Mouse (Mus musculus): ENCODE results near the gene Cdipt. TPM values are rescaled to one million over a fixed set of nuclear protein-coding genes. Genes with fewer than 3 reads are reported as not detected.

Cdipt gene
- polyA plus RNA-seq, 1 experiment, result 154 TPM

DNA sequence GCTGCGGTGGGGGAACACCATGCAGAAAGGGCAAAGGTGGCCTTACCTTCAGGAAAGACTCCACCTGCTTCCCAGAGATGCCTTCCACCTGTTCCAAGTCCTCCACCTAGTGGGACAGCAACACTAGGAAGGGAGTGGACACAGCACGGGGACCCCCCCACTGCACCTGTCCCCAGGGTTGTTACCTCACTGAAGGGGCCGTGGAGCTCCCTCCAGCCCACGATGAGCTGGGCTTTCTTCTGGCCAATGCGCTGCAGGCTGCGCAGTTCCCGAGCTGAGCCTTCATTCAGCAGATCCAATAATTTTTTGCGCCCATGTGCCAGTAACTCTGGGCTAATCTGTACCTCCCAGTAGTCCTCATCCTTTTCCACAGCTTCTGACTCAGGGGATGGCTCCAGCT is 52.2 kb downstream of the Cdipt start:
- peak in 1 of 2 experiments; percentile 22 for DNase-seq (ENCODE audit: low read depth in 1 of 2, low spot score in 2 of 2)
- TF ChIP-seq CTCF (IDR thresholded peaks at IDR 0.05; ENCODE audit: extremely low read depth, insufficient read depth, insufficient read length, insufficient replicate concordance) (no peak), POLR2A (IDR thresholded peaks at IDR 0.05; ENCODE audit: low read depth, low read length) (no peak)
- Histone ChIP-seq H3K4me3 (ENCODE audit: extremely low read depth, insufficient read depth, insufficient read length) (peak overlapping the region; percentile 52), H3K27ac (ENCODE audit: insufficient read depth, low read length) (peak overlapping the region; percentile 91), H3K4me1 (ENCODE audit: control insufficient read depth, insufficient read depth, insufficient read length) (peaks cover 24% of the 10 kb centered on the region), H3K27me3 (ENCODE audit: control insufficient read depth, insufficient read depth, low read length) (no peaks in the 10 kb centered on the region), H3K36me3 (ENCODE audit: control insufficient read depth, insufficient read depth, low read length) (peaks cover 11% of the 10 kb centered on the region)
- 49% methylated on average over 8 of the region's 8 CpGs for WGBS

Other genes with a start within 250 kb of the Cdipt start
- 97.0 and 108 TPM in 2 replicates for gene Mapk3, start 216.3 kb upstream of the Cdipt start, polyA plus RNA-seq (2012; rRNA removed)
- gene Gdpd3, start 209.6 kb upstream of the Cdipt start, polyA plus RNA-seq (2012; rRNA removed), result 7.7 and 62.7 TPM in 2 replicates
- 393 and 605 TPM in 2 replicates for gene Ypel3, start 199.0 kb upstream of the Cdipt start, polyA plus RNA-seq (2012; rRNA removed)
- gene Tbx6, start 194.4 kb upstream of the Cdipt start, polyA plus RNA-seq (2012; rRNA removed), result 16.6 and 17.9 TPM in 2 replicates
- 175 and 184 TPM in 2 replicates for gene Ppp4c, start 183.4 kb upstream of the Cdipt start, polyA plus RNA-seq (2012; rRNA removed)
- 0.30 and 0.62 TPM in 2 replicates for gene Fam57b, start 178.2 kb upstream of the Cdipt start, polyA plus RNA-seq (2012; rRNA removed)
- gene 4930451I11Rik, start 144.3 kb upstream of the Cdipt start, polyA plus RNA-seq (2012; rRNA removed), result not detected in 2 replicates
- gene Doc2a, start 128.5 kb upstream of the Cdipt start, polyA plus RNA-seq (2012; rRNA removed), result not detected in 2 replicates
- 7.4 and 8.6 TPM in 2 replicates for gene Hirip3, start 113.9 kb upstream of the Cdipt start, polyA plus RNA-seq (2012; rRNA removed)
- 40.1 and 56.0 TPM in 2 replicates for gene Ino80e, start 113.5 kb upstream of the Cdipt start, polyA plus RNA-seq (2012; rRNA removed)
- 97.0 and 109 TPM in 2 replicates for gene Taok2, start 91.2 kb upstream of the Cdipt start, polyA plus RNA-seq (2012; rRNA removed)
- 81.7 and 94.0 TPM in 2 replicates for gene Tmem219, start 53.0 kb upstream of the Cdipt start, polyA plus RNA-seq (2012; rRNA removed)
- 21.5 and 29.9 TPM in 2 replicates for gene Kctd13, start 47.0 kb upstream of the Cdipt start, polyA plus RNA-seq (2012; rRNA removed)
- gene Asphd1, start 26.3 kb upstream of the Cdipt start, polyA plus RNA-seq (2012; rRNA removed), result not detected in 2 replicates
- 2.4 and 2.9 TPM in 2 replicates for gene Sez6l2, start 25.4 kb upstream of the Cdipt start, polyA plus RNA-seq (2012; rRNA removed)
- 0.59 and 0.71 TPM in 2 replicates for gene Cdiptos, start 184 bp downstream of the Cdipt start, polyA plus RNA-seq (2012; rRNA removed)
- gene Mvp, start 38.7 kb downstream of the Cdipt start, polyA plus RNA-seq (2012; rRNA removed), result 63.3 and 80.9 TPM in 2 replicates
- 0.48 and 2.5 TPM in 2 replicates for gene Pagr1b, start 40.6 kb downstream of the Cdipt start, polyA plus RNA-seq (2012; rRNA removed)
- 3.1 and 3.3 TPM in 2 replicates for gene Pagr1a, start 41.4 kb downstream of the Cdipt start, polyA plus RNA-seq (2012; rRNA removed)
- 27.8 and 31.8 TPM in 2 replicates for gene Gm42742, start 45.2 kb downstream of the Cdipt start, polyA plus RNA-seq (2012; rRNA removed)
- gene Prrt2, start 45.3 kb downstream of the Cdipt start, polyA plus RNA-seq (2012; rRNA removed), result 5.8 and 6.5 TPM in 2 replicates
- 215 and 345 TPM in 2 replicates for gene Maz, start 51.1 kb downstream of the Cdipt start, polyA plus RNA-seq (2012; rRNA removed)
- 6.3 and 8.2 TPM in 2 replicates for gene Kif22, start 66.6 kb downstream of the Cdipt start, polyA plus RNA-seq (2012; rRNA removed)
- gene Zg16, start 111.4 kb downstream of the Cdipt start, polyA plus RNA-seq (2012; rRNA removed), result 1,018 and 1,065 TPM in 2 replicates
- 135 and 221 TPM in 2 replicates for gene AI467606, start 115.4 kb downstream of the Cdipt start, polyA plus RNA-seq (2012; rRNA removed)
- 5.5 and 5.8 TPM in 2 replicates for gene Qprt, start 146.3 kb downstream of the Cdipt start, polyA plus RNA-seq (2012; rRNA removed)
- 54.6 and 56.6 TPM in 2 replicates for gene Spn, start 161.9 kb downstream of the Cdipt start, polyA plus RNA-seq (2012; rRNA removed)
- 22.7 and 26.4 TPM in 2 replicates for gene Cd2bp2, start 220.1 kb downstream of the Cdipt start, polyA plus RNA-seq (2012; rRNA removed)
- 33.0 and 34.3 TPM in 2 replicates for gene Tbc1d10b, start 232.6 kb downstream of the Cdipt start, polyA plus RNA-seq (2012; rRNA removed)
- 1.2 and 5.2 TPM in 2 replicates for gene Mylpf, start 233.0 kb downstream of the Cdipt start, polyA plus RNA-seq (2012; rRNA removed)